Mouse (Mus musculus): Measurements from ENCODE around the gene Mpg. TPM values are rescaled to one million over a fixed set of nuclear protein-coding genes. Genes with fewer than 3 reads are reported as not detected.

Gene Mpg
- total RNA-seq (2017): 14.1 and 15.0 TPM in 2 replicates

GRCm38 (mm10) chr11:32226124-32226871 is at the start of gene Mpg:
TSS of gene Mpg (plus strand) at chr11:32226505.
- peak; percentile 74 for ATAC-seq (ENCODE audit: extremely low read depth, insufficient number of reproducible peaks, low FRiP score, poor library complexity, severe bottlenecking)

DNA sequence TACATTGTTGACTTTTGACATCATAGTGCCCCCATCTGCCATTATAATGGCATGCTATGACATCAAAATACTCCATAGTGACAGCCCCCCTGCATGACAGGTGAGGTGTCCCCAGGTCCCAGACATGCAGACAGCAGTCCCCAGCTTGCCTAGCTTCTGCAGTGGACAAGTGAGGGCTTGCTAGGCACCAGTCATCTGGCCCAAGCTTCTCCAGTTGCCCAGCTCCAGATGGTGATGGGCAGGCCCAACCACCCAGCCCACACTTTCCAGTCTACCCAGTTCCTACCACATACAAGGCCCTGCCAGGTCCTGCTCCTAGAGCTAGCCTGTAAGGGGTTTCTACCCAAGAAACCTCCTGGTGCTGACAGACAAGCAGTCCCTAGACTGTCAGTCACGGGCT is 47.8 kb upstream of the Mpg start:
- ATAC-seq (ENCODE audit: extremely low read depth, insufficient number of reproducible peaks, low FRiP score, poor library complexity, severe bottlenecking): no peak

GRCm38 (mm10) chr11:32181246-32181645 is 45.1 kb upstream of the Mpg start:
- ATAC-seq (ENCODE audit: extremely low read depth, insufficient number of reproducible peaks, low FRiP score, poor library complexity, severe bottlenecking): no peak

DNA sequence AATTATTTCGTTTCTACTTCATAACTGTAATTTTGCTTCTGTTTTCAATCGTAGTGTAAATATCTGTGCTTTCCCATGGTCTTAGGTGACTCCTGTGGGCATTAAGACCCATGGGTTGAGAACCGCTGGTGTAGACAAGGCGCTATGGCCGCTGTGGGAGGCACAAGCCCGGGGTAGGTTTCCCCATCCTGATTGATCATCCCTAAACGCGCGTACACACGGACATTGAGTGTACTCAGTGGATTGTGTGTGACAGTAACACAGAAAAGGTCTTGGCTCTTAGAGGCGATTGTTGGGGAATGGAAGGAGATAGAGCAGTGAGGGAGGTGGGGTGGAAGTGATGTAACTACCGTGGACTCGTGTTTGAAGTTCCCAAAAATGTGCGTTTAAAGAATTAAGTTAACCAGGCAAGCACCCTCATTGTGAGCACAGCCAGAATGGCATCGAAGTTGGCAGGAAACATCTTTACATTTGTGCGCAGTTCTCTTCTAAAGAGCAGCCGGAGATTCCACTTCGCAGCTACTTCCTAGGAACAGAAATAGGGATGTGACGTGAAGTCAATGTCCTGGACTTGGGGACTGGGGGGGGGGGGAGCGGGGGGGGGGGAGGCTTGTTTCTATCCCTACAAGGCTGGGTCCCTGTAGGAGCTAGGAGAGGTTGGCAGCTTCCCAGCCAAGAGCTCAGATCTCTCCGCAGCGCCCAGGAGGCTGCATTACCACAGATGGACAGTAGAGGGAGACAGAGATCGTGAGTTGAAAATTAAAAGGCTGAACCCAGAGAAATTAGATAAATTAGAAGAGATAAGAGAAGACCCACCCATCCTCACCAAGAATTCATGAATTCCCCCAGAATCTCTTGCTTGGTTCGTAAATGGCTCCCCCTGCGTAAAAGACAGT is 44.1 kb upstream of the Mpg start:
- ATAC-seq (ENCODE audit: extremely low read depth, insufficient number of reproducible peaks, low FRiP score, poor library complexity, severe bottlenecking): peak; percentile 67; the same call in 1 of the 2 replicates

- ATAC-seq (ENCODE audit: extremely low read depth, insufficient number of reproducible peaks, low FRiP score, poor library complexity, severe bottlenecking): no peak
These were observed 41.8 kb upstream of the Mpg start for GRCm38 (mm10) chr11:32184469-32184868.

- ATAC-seq (ENCODE audit: extremely low read depth, insufficient number of reproducible peaks, low FRiP score, poor library complexity, severe bottlenecking): no peak
These were observed 40.3 kb upstream of the Mpg start for GRCm38 (mm10) chr11:32186031-32186430.

DNA sequence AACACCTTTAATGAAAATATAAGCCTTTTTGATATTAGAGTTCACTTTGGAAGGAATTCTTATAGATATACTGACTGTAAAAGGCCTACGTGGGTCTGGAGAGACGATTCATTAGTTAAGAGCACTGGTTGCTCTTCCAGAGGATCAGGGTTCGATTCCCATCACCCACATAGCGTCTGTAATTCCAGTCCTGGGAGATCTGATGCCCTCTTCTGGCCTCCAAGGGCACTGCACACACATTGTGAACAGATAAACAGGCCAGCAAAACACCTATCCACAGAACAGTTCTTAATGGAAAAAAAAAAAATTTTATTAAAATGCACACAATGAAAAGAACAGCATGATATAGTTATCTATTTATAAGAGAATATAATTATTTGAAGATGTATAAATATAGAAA is 39.0 kb upstream of the Mpg start:
- ATAC-seq (ENCODE audit: extremely low read depth, insufficient number of reproducible peaks, low FRiP score, poor library complexity, severe bottlenecking): no peak

GRCm38 (mm10) chr11:32188881-32189280 is 37.4 kb upstream of the Mpg start:
- no peak for ATAC-seq (ENCODE audit: extremely low read depth, insufficient number of reproducible peaks, low FRiP score, poor library complexity, severe bottlenecking)

- ATAC-seq (ENCODE audit: extremely low read depth, insufficient number of reproducible peaks, low FRiP score, poor library complexity, severe bottlenecking): no peak
These were observed 36.9 kb upstream of the Mpg start for GRCm38 (mm10) chr11:32189434-32189833.

- ATAC-seq (ENCODE audit: extremely low read depth, insufficient number of reproducible peaks, low FRiP score, poor library complexity, severe bottlenecking): no peak
These were observed 36.2 kb upstream of the Mpg start for GRCm38 (mm10) chr11:32190119-32190518.

GRCm38 (mm10) chr11:32190603-32191110 is 35.6 kb upstream of the Mpg start:
- ATAC-seq (ENCODE audit: extremely low read depth, insufficient number of reproducible peaks, low FRiP score, poor library complexity, severe bottlenecking): no peak

- ATAC-seq (ENCODE audit: extremely low read depth, insufficient number of reproducible peaks, low FRiP score, poor library complexity, severe bottlenecking): no peak
These were observed 33.1 kb upstream of the Mpg start for GRCm38 (mm10) chr11:32193156-32193555.

- ATAC-seq (ENCODE audit: extremely low read depth, insufficient number of reproducible peaks, low FRiP score, poor library complexity, severe bottlenecking): no peak
These were observed 32.2 kb upstream of the Mpg start for GRCm38 (mm10) chr11:32194086-32194485.

DNA sequence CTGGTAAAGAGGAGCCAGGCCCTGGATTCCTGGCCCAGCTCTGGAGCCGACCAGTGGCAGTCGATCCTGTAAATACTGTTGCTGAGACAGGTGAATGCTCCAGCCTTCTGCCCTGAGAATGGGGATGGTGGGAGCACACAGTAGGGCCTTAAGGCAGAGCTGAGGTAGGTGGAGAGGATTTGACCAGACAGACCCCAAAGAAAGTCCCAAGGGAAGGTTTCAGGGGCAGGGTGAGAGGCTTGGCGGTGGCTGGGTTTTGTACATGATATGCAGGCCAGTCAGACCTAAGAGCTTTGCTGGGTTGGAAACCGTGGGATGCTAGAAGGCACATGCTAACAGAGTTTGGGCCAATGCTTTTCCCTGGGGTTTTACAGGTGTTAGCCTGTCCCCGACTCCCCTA is 31.7 kb upstream of the Mpg start:
- ATAC-seq (ENCODE audit: extremely low read depth, insufficient number of reproducible peaks, low FRiP score, poor library complexity, severe bottlenecking): no peak

DNA sequence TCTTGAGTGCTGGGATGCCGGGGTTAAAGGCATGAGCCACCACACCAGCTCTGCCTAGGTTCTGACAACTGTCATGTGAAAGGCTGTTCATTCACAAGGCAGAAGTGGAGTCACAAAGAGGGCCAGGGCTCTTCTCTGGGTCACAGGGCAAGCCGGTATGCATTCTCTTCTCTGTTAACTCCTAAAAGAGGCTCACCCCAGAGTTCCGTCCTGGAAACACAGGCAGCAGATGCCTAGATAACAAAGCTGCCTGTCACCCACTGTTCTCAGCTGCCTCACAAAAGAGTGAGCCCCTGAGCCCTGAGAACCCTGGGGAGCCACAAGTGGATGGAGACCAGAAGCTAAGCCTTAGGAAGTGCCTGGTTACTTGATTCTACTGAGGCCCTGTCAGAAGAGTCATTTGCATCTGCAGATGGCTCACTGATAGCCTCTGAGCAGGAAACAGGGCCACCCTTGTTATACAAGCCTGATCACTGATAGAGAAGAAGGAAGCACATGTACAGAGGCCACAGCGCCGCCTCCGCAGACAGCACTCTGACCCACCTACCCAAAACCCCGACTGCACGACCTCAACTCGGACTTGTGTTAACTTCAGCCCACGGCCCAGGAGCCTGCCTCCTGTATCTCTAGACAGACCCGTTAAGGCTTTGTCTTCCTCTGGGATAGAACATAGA is 30.3 kb upstream of the Mpg start:
- ATAC-seq (ENCODE audit: extremely low read depth, insufficient number of reproducible peaks, low FRiP score, poor library complexity, severe bottlenecking): no peak

GRCm38 (mm10) chr11:32196727-32197126 is 29.6 kb upstream of the Mpg start:
- no peak for ATAC-seq (ENCODE audit: extremely low read depth, insufficient number of reproducible peaks, low FRiP score, poor library complexity, severe bottlenecking)

DNA sequence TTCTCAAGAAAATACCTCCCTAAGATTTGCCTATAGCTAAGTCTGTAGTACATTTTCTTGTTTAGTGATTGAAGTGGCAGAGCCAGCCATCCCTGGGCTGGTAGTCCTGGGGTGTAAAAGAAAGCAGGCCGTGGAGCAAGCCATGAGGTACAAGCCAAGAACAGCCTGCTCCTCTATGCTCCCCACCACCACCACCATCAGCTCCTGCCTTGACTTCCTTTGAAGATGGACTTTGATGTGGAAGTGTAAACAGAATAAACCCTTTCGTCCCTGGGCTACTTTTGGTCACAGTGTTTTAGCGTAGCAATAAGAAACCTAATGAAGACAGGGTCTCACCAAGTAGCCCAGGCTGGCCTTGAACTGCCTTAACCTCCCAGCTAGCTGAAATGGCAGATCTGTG is 28.5 kb upstream of the Mpg start:
- no peak for ATAC-seq (ENCODE audit: extremely low read depth, insufficient number of reproducible peaks, low FRiP score, poor library complexity, severe bottlenecking)

- no peak for ATAC-seq (ENCODE audit: extremely low read depth, insufficient number of reproducible peaks, low FRiP score, poor library complexity, severe bottlenecking)
These were observed 27.9 kb upstream of the Mpg start for GRCm38 (mm10) chr11:32198256-32198955.

DNA sequence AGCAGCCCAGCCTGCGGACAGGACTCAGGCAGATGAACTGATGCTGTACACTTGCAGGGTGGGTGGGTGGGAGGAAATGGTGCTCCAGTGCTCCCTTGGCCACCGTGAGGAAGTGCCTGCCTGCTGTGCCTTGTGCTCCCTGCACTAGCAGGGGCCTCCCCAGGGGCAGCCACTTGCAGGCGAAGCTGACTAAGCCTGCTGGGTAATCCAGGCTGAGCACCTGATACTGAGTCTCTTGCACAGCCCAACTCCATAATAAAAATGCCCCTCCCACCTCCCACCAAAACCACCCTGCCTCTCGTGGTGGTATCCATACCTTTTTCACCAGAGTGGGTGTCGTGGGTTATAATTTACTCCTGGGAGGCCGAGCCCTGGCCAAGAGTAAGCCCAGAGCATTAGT is 27.1 kb upstream of the Mpg start:
- ATAC-seq (ENCODE audit: extremely low read depth, insufficient number of reproducible peaks, low FRiP score, poor library complexity, severe bottlenecking): no peak
